Mouse (Mus musculus) CD8-positive naive resting alpha-beta T cell, adult 2 months (primary cell): ENCODE data around the gene Cdkl5.

Source experiments
- DNase-seq, 2 experiments: peaks; one replicate each; pipeline ENCODE4 v3.0.0; 2022; ENCODE audit warnings: low read depth in 2 of 2, low spot score in 2 of 2

Cdkl5 gene

DNA sequence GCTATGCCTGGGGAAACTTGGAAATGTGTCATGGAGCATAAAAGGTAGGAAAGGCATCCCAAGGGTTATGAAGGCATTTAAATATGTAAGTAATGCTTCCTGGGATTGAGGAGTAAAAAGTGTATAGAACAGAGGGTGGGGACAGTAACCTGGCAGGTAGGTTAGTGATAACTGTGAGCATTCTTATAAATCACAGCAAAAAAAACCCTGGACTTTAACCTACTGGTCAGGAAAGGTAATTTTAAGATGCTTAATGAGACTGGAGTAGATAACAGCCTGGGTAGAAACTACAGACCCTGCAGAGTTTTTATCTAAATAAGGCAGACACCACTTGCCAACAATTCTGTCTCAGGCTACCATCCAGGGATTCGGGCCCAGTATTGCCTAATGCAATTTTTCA lies 245.9 kb downstream of the Cdkl5 start:
- DNase-seq: no peak

DNA sequence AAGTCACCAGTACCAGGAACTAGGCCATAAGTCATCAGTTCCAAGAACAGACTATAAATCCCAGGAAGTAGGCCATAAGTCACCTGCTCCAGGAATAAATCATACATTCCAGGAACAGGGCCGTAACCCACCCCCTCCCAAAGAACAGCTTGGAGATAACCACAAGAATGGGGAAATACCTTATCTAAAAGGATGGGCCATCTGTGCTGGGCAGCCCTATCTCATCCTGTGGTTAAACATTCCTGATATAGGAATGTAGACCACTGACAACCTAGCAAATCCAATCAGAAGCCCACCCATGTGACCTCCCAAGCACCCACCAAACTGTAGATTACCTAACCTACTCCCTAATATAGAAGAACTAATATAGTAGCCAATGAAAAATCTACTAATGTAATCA lies 249.1 kb downstream of the Cdkl5 start:
- no peak for DNase-seq

DNA sequence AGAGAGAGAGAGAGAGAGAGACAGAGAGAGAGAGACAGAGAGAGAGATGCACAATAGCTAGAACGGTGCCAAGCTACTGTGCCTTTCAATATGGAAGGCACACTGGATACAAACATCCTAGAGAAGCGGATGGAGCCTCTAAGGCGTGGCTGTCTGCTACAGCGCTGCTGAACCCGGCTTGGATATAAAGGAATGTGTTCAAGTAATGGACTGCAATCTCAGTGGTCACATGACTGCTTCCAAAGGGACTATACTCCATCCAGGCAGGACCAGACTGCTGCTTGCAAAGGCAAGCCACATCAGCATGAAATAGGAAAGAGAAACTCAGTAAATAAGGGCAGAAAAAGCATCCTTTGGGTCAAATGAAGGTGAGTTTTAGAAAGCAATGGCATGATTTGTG lies 258.9 kb downstream of the Cdkl5 start, which contains the start of gene Ppef1:
Gene Ppef1 (minus strand): TSS at position 116 of the 400 bp plus-strand sequence.
- DNase-seq: no peak
